Mouse (Mus musculus): Measurements from ENCODE around the gene Cbx8. TPM values are rescaled to one million over a fixed set of nuclear protein-coding genes. Genes with fewer than 3 reads are reported as not detected.

Gene Cbx8
- total and polyA plus RNA-seq, 3 experiments: 11.3 to 22.9 (median 16.3) TPM

GRCm38 (mm10) chr11:119051426-119051825 is 10.7 kb upstream of the Cbx8 start:
- DNase-seq: no peak

GRCm38 (mm10) chr11:119050361-119050760 is 9.6 kb upstream of the Cbx8 start:
- DNase-seq: no peak

GRCm38 (mm10) chr11:119048133-119048510 is 7.4 kb upstream of the Cbx8 start:
- DNase-seq: no peak

- no peak for DNase-seq
These were observed 6.7 kb upstream of the Cbx8 start for GRCm38 (mm10) chr11:119047261-119048132.

GRCm38 (mm10) chr11:119046601-119047245 is 6.0 kb upstream of the Cbx8 start:
- peak; percentile 86 for DNase-seq

- no peak for DNase-seq
These were observed 4.0 kb upstream of the Cbx8 start for GRCm38 (mm10) chr11:119044551-119045337.

GRCm38 (mm10) chr11:119043761-119044550 is 3.2 kb upstream of the Cbx8 start:
- no peak for DNase-seq

- DNase-seq: no peak
These were observed 2.4 kb upstream of the Cbx8 start for GRCm38 (mm10) chr11:119043273-119043540.

- no peak for DNase-seq
These were observed 1.9 kb upstream of the Cbx8 start for GRCm38 (mm10) chr11:119042466-119043272.

- DNase-seq: no peak
These were observed 1.1 kb upstream of the Cbx8 start for GRCm38 (mm10) chr11:119041750-119042465.

- no peak for DNase-seq
These were observed 552 bp upstream of the Cbx8 start for GRCm38 (mm10) chr11:119041325-119041716.

- DNase-seq: no peak
These were observed 847 bp downstream of the Cbx8 start for GRCm38 (mm10) chr11:119039732-119040512.

- DNase-seq: no peak
These were observed 1.9 kb downstream of the Cbx8 start for GRCm38 (mm10) chr11:119038744-119039484.

- no peak for DNase-seq
These were observed 2.9 kb downstream of the Cbx8 start for GRCm38 (mm10) chr11:119037780-119038401.

GRCm38 (mm10) chr11:119036934-119037779 is 3.6 kb downstream of the Cbx8 start:
- peak; percentile 60 for DNase-seq

- peak; percentile 4 for DNase-seq
These were observed 4.3 kb downstream of the Cbx8 start for GRCm38 (mm10) chr11:119036447-119036846.

- DNase-seq: peak; percentile 7
These were observed 5.0 kb downstream of the Cbx8 start for GRCm38 (mm10) chr11:119035686-119036165.
